Mouse (Mus musculus) forebrain, embryonic 12.5 days (tissue): ENCODE data around the gene Cplx2. TPM values are rescaled to one million over a fixed set of nuclear protein-coding genes. Genes with fewer than 3 reads are reported as not detected.

Experiments
- ATAC-seq: fragments of 200-750 bp; cut with Nextera tagmentation; 2 replicates; pipeline ENCODE4 v1.8.0; 2017; ENCODE audit warnings: moderate TSS enrichment; ENCODE audit not compliant: low FRiP score
- H3K27ac ChIP-seq: fragments of 300-500 bp; sonication (generic); 2 replicates; pipeline ENCODE4 v1.5.1; 2016; ENCODE audit warnings: mild to moderate bottlenecking
- H3K27me3 ChIP-seq: fragments of 300-500 bp; sonication (generic); 2 replicates; pipeline ENCODE4 v1.6.1; 2016; ENCODE audit warnings: mild to moderate bottlenecking
- H3K36me3 ChIP-seq: fragments of 300-500 bp; sonication (generic); replicated peaks from 2 replicates; pipeline ENCODE4 v1.6.1; 2016; ENCODE audit warnings: mild to moderate bottlenecking
- H3K4me1 ChIP-seq: fragments of 300-500 bp; sonication (generic); 2 replicates; pipeline ENCODE4 v1.6.1; 2016
- H3K4me2 ChIP-seq: fragments of 300-500 bp; sonication (generic); 2 replicates; pipeline ENCODE4 v1.6.1; 2016; ENCODE audit warnings: mild to moderate bottlenecking, moderate library complexity
- H3K4me3 ChIP-seq: fragments of 300-500 bp; sonication (generic); replicated peaks from 2 replicates; pipeline ENCODE4 v1.5.1; 2016; ENCODE audit warnings: mild to moderate bottlenecking
- H3K9ac ChIP-seq: fragments of 300-500 bp; sonication (generic); 2 replicates; pipeline ENCODE4 v1.6.1; 2016; ENCODE audit warnings: mild to moderate bottlenecking
- H3K9me3 ChIP-seq: fragments of 300-500 bp; sonication (generic); 2 replicates; pipeline ENCODE4 v1.6.1; 2016
- WGBS: fragments of 180-500 bp; shearing (Covaris S2); methylation state at CpG from one replicate; pipeline ENCODE4 v1.1.7; 2016; 5-methylcytosine and 5-hydroxymethylcytosine counted together
- polyA plus RNA-seq: library from polyadenylated mRNA; unstranded; fragments of >200 nt; fragmentation: Nextera tagmentation; extraction: Ambion mirVana; gene quantifications from 2 replicates; pipeline ENCODE4 v1.2.1, GENCODE M21; 2016

Gene Cplx2
- polyA plus RNA-seq, 1 experiment from 2014 or later: 14.9 TPM

DNA sequence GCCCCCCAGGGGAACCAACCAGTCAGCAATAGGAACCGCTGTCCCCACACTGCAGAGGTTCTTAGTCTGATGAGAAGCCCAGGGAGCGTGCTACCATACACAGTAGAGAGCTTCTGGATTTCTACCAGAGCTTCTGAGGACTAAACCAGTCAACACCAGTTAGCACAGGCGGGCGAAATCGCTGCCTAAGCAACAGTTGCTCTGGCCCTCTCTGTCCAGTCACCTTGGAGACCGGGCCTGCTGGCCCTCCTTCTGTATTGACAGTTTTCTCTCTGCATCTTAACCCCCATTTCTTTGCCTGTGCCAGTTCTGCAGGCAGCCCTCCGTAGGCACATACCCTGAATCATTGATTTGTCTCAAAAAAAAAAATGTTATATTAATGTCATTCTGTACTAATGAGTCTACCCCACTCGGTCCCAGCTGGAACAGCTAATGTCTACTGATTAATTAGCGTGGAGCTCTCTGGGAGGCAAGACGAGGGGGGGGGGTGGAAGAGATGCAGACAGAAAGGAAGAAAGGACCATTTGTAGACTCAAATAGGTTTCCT lies 47.7 kb downstream of the Cplx2 start:
- Histone ChIP-seq H3K4me1 (peaks cover 10% of the 10 kb centered on the region), H3K4me3 (no peak overlapping the region), H3K9ac (no peak overlapping the region), H3K27me3 (no peaks in the 10 kb centered on the region), H3K27ac (peak overlapping the region; percentile 54), H3K9me3 (no peaks in the 10 kb centered on the region), H3K36me3 (no peaks in the 10 kb centered on the region), H3K4me2 (no peak overlapping the region)
- peak; percentile 57 for ATAC-seq
- WGBS: 45% methylated on average over 10 of the region's 10 CpGs

DNA sequence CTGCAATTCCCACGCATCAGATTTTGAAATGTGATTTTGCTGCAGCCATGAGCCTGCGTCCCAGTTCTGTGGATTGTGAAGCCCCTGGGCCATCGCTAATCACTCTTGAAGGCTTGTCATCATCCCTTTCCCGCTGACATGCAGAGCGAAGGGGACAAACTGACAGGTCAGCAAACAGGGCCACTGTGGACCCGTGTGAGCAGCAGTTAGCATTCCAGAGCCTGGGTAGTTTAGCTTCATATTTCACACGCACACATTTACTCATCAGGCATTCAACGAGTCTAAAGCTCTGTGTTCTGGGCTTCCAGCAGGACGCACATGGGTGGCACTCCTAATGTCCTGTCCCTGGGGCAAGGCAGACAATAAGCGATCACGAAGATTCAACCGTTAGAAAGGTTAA lies 49.1 kb downstream of the Cplx2 start:
- Histone ChIP-seq H3K27me3 (no peaks in the 10 kb centered on the region), H3K36me3 (no peaks in the 10 kb centered on the region), H3K4me3 (no peak overlapping the region), H3K4me2 (no peak overlapping the region), H3K4me1 (peaks cover 12% of the 10 kb centered on the region), H3K9ac (no peak overlapping the region), H3K9me3 (no peaks in the 10 kb centered on the region), H3K27ac (no peak overlapping the region)
- ATAC-seq: no peak
- 86% methylated on average over 12 of the region's 12 CpGs for WGBS

DNA sequence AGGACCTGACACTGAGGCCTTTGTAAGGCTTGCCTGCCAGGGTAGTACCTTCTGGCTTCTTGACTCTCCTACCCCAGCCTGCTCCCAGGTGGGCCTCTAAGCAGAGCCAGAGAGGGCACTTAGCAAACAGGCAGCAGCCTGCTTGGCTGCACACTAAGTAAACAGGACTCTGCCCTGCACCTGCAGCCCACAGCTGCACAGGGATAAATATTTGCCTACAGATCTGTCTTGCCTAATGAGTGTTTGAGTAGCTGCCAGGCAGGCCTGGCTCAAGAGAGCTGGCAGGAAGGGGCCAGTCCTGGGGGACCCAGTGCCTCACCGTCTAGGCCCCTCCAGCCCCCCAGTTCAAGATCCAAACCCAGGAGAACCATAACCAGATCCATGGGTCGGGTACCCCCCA lies 54.1 kb downstream of the Cplx2 start:
- no peak overlapping the region for H3K4me3 ChIP-seq
- H3K36me3 ChIP-seq: no peaks in the 10 kb centered on the region
- no peaks in the 10 kb centered on the region for H3K27me3 ChIP-seq
- peaks cover 6% of the 10 kb centered on the region for H3K4me1 ChIP-seq
- no peak; the same call in 1 of the 2 replicates for ATAC-seq
- no peak overlapping the region for H3K9ac ChIP-seq
- H3K27ac ChIP-seq: peak overlapping the region; percentile 36; the same call in 1 of the 2 replicates
- H3K4me2 ChIP-seq: no peak overlapping the region
- no peaks in the 10 kb centered on the region for H3K9me3 ChIP-seq
- WGBS: 70% methylated on average over 2 of the region's 2 CpGs

DNA sequence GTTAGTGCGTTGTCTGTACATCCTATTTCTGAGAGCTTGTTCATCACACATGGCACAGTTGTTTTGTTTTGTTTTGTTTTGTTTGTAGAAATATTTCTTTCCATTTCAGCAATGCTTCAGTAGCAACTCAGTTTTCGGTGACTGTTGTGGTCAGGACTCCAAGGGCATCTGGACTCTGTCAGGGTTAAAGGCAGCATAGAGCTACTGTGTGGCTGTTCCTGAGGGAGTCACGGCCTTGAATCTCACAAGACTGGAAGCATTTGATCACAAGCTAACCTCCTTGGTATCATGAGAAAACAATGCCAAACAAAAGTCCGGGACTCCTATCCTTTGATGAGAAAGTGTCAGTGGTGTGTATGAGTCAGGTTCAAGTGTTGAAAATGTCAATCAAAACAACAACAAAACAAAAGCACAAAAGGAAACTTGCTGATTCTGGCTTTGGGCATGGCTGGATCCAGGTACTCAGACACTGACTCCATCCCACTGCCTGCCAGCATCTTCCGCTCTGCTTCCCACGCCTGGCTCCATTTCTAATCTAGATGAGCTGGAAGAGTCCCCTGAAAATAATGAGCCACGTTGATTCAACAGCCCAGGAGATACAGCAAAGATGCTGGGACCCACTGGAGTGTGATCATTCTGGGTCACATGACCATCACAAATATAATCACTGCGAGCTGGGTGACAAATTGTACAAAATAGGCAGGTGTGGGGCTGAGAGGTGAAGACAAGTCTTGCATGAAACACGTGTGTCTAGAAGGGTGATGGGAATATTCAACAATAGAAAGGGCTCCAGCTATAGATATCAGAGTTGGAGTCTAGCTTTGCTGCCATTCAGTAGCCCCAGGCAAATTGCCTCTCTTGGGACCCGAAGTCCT lies 55.9 kb downstream of the Cplx2 start:
- no peaks in the 10 kb centered on the region for H3K36me3 ChIP-seq
- H3K4me2 ChIP-seq: no peak overlapping the region
- no peaks in the 10 kb centered on the region for H3K27me3 ChIP-seq
- no peak for ATAC-seq
- H3K9me3 ChIP-seq: no peaks in the 10 kb centered on the region
- no peak overlapping the region for H3K4me3 ChIP-seq
- H3K27ac ChIP-seq: no peak overlapping the region
- 80% methylated on average over 10 of the region's 10 CpGs for WGBS
- peaks cover 6% of the 10 kb centered on the region for H3K4me1 ChIP-seq
- no peak overlapping the region for H3K9ac ChIP-seq

DNA sequence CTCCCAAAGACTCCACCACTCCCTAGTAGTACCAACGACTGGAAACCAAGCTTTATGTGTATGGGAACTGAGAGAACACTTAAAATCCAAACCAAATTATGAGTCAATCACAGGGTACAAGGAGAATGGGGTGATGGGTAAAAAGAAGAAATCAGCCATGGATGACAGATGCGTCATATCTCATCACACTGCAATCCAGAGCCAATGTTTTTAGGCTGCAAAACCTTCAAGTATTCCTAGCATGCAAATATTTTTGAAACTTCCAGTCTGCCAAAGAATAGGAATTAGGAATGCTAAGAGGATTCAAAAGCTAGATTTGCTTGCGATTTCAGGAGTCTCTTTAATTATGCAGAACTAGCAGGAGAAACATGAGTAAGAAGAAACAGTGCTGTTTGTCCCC lies 57.6 kb downstream of the Cplx2 start:
- H3K36me3 ChIP-seq: no peaks in the 10 kb centered on the region
- H3K4me3 ChIP-seq: no peak overlapping the region
- no peak overlapping the region for H3K27ac ChIP-seq
- no peak overlapping the region for H3K4me2 ChIP-seq
- peaks cover 6% of the 10 kb centered on the region for H3K4me1 ChIP-seq
- H3K9ac ChIP-seq: no peak overlapping the region
- ATAC-seq: no peak
- H3K27me3 ChIP-seq: no peaks in the 10 kb centered on the region
- no peaks in the 10 kb centered on the region for H3K9me3 ChIP-seq
- 76% methylated on average over 3 of the region's 3 CpGs for whole genome bisulfite sequencing

DNA sequence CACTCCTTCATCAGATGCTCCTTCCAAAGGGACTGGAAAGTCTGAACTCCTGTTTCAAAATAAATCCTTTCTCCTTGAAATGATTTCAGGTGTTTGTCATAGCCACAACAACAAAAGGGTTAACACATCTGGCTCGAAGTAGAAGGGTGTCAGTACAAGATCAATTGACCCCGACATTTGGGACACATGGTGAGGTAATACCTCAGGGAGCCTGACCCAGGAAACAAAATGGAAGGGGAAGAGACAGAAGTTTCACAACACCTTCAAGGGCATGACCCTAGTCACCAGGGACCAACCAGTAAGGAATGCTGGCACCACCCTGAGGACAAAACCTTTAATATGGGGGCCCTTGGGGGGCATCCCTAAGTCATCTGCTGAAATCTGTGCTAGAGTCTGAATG lies 58.9 kb downstream of the Cplx2 start:
- 70% methylated on average over 2 of the region's 2 CpGs for WGBS
- peaks cover 6% of the 10 kb centered on the region for H3K4me1 ChIP-seq
- no peaks in the 10 kb centered on the region for H3K27me3 ChIP-seq
- H3K36me3 ChIP-seq: no peaks in the 10 kb centered on the region
- no peak overlapping the region for H3K4me3 ChIP-seq
- no peak overlapping the region for H3K27ac ChIP-seq
- H3K9me3 ChIP-seq: no peaks in the 10 kb centered on the region
- no peak overlapping the region for H3K4me2 ChIP-seq
- no peak for ATAC-seq
- no peak overlapping the region for H3K9ac ChIP-seq

DNA sequence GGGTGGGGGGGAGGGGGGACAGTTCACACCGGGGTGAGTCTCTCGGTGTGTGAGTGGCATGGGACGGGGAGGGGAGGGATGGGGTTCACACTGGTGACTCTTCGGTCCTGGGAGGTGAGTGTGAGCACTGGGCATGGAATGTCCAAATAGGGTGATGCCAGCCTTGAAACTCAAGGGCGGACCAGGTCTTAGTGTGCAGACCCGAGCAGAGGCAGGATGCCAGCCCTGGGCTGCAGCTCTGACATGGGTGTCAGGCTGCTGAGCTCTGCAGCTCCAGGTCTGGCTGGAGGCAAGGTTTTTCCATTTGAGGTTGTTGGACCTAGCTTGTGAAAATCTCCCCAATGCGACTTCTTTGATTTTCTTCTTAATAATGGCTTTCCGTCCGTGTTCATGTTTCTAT lies 60.0 kb downstream of the Cplx2 start:
- H3K4me3 ChIP-seq: no peak overlapping the region
- H3K9ac ChIP-seq: no peak overlapping the region
- no peak overlapping the region for H3K4me2 ChIP-seq
- H3K27ac ChIP-seq: no peak overlapping the region
- no peaks in the 10 kb centered on the region for H3K9me3 ChIP-seq
- no peaks in the 10 kb centered on the region for H3K4me1 ChIP-seq
- no peak for ATAC-seq
- H3K36me3 ChIP-seq: no peaks in the 10 kb centered on the region
- 90% methylated on average over 9 of the region's 9 CpGs for whole genome bisulfite sequencing
- H3K27me3 ChIP-seq: no peaks in the 10 kb centered on the region

Other genes starting within 250 kb of the Cplx2 start
- gene Hrh2, start 179.2 kb upstream of the Cplx2 start, polyA plus RNA-seq: not detected in 2 replicates
- gene Thoc3, start 97.5 kb downstream of the Cplx2 start, polyA plus RNA-seq: 125 and 134 TPM in 2 replicates
- 20.3 and 20.8 TPM in 2 replicates for gene Simc1, start 132.4 kb downstream of the Cplx2 start, polyA plus RNA-seq
- gene 4833439L19Rik, start 194.1 kb downstream of the Cplx2 start, polyA plus RNA-seq: 243 and 259 TPM in 2 replicates
- 44.4 and 50.3 TPM in 2 replicates for gene Arl10, start 203.7 kb downstream of the Cplx2 start, polyA plus RNA-seq
- gene Nop16, start 218.7 kb downstream of the Cplx2 start, polyA plus RNA-seq: 60.4 and 62.0 TPM in 2 replicates
- gene Higd2a, start 218.9 kb downstream of the Cplx2 start, polyA plus RNA-seq: 166 and 167 TPM in 2 replicates
- gene Cltb, start 240.0 kb downstream of the Cplx2 start, polyA plus RNA-seq: 32.7 and 34.6 TPM in 2 replicates